Comparison of ENCODE assay signal across 8 mouse cellular contexts in genomic region chr9:106337620-106338019, GRCm38 (mm10). TPM values are rescaled to one million over a fixed set of nuclear protein-coding genes. Genes with fewer than 3 reads are reported as not detected.
A peak's percentile ranks its signal among the peaks of the same experiment; 100 is the strongest.
DNase-seq lines count a peak whose midpoint lies in the region; ATAC-seq and TF ChIP-seq lines count a peak whose summit lies in the region.

No protein-coding gene starts in this region.

- no peaks in the 10 kb centered on the region for H3K9me3 ChIP-seq in hindbrain, embryonic 10.5 days
- H3K9me3 ChIP-seq in hindbrain, embryonic 16.5 days (ENCODE audit: control insufficient read depth, low read length): no peaks in the 10 kb centered on the region
- H3K9me3 ChIP-seq in forebrain, embryonic 15.5 days: no peaks in the 10 kb centered on the region
- H3K9me3 ChIP-seq in limb, embryonic 14.5 days (ENCODE audit: control insufficient read depth, low read length): no peaks in the 10 kb centered on the region

- H3K27ac ChIP-seq in hindbrain, embryonic 10.5 days: peak overlapping the region; percentile 88
- H3K27ac ChIP-seq in hindbrain, embryonic 16.5 days (ENCODE audit: low read depth, low read length): no peak overlapping the region
- peak overlapping the region; percentile 81 for H3K27ac ChIP-seq in cortical plate, adult 2 months (ENCODE audit: insufficient read depth, low read length)
- peak overlapping the region; percentile 46; the same call in 1 of the 2 replicates for H3K27ac ChIP-seq in forebrain, embryonic 15.5 days (replicated peaks)
- H3K27ac ChIP-seq in limb, embryonic 14.5 days (replicated peaks; ENCODE audit: low read depth, low read length): peak overlapping the region; percentile 93

- no peak for TF ChIP-seq CTCF in cortical plate, adult 2 months (IDR thresholded peaks at IDR 0.05; ENCODE audit: extremely low read depth, insufficient read depth, low read length)

- no peaks in the 10 kb centered on the region for H3K27me3 ChIP-seq in hindbrain, embryonic 10.5 days (ENCODE audit: insufficient read depth, poor library complexity, severe bottlenecking)
- no peaks in the 10 kb centered on the region for H3K27me3 ChIP-seq in hindbrain, embryonic 16.5 days (replicated peaks; ENCODE audit: control insufficient read depth, insufficient read depth, low read length)
- no peaks in the 10 kb centered on the region for H3K27me3 ChIP-seq in forebrain, embryonic 15.5 days
- H3K27me3 ChIP-seq in limb, embryonic 14.5 days (ENCODE audit: control insufficient read depth, insufficient read depth, low read length): no peaks in the 10 kb centered on the region

- no peak overlapping the region for H3K4me3 ChIP-seq in hindbrain, embryonic 10.5 days
- H3K4me3 ChIP-seq in hindbrain, embryonic 16.5 days (ENCODE audit: low read length): no peak overlapping the region
- H3K4me3 ChIP-seq in cortical plate, adult 2 months (ENCODE audit: insufficient read depth, low read length): no peak overlapping the region
- no peak overlapping the region for H3K4me3 ChIP-seq in forebrain, embryonic 15.5 days
- H3K4me3 ChIP-seq in limb, embryonic 14.5 days (replicated peaks; ENCODE audit: low read length): no peak overlapping the region

- no peak overlapping the region for H3K4me2 ChIP-seq in hindbrain, embryonic 16.5 days (ENCODE audit: low read length)
- no peak overlapping the region for H3K4me2 ChIP-seq in forebrain, embryonic 15.5 days (replicated peaks)
- H3K4me2 ChIP-seq in limb, embryonic 14.5 days (replicated peaks; ENCODE audit: low read depth, low read length, severe bottlenecking): no peak overlapping the region

- WGBS in hindbrain, embryonic 10.5 days: 83% methylated on average over 9 of the region's 9 CpGs
- WGBS in hindbrain, embryonic 16.5 days: 88% methylated on average over 9 of the region's 9 CpGs
- WGBS in forebrain, embryonic 15.5 days: 81% methylated on average over 9 of the region's 9 CpGs
- 22% methylated on average over 9 of the region's 9 CpGs for WGBS in limb, embryonic 14.5 days

- peaks cover 70% of the 10 kb centered on the region for H3K4me1 ChIP-seq in hindbrain, embryonic 10.5 days (replicated peaks)
- H3K4me1 ChIP-seq in hindbrain, embryonic 16.5 days (ENCODE audit: control insufficient read depth, insufficient read depth, low read depth, low read length): peaks cover 11% of the 10 kb centered on the region
- peaks cover 12% of the 10 kb centered on the region for H3K4me1 ChIP-seq in cortical plate, adult 2 months (ENCODE audit: control insufficient read depth, insufficient read depth, low read length)
- H3K4me1 ChIP-seq in forebrain, embryonic 15.5 days: peaks cover 20% of the 10 kb centered on the region
- H3K4me1 ChIP-seq in limb, embryonic 14.5 days (ENCODE audit: control insufficient read depth, insufficient read depth, low read length): peaks cover 58% of the 10 kb centered on the region

- no peak for ATAC-seq in hindbrain, embryonic 16.5 days
- no peak for ATAC-seq in forebrain, embryonic 15.5 days (replicated peaks)
- peak; percentile 64 for ATAC-seq in limb, embryonic 14.5 days (ENCODE audit: low FRiP score, low read depth)

- DNase-seq in hindbrain, embryonic 10.5 days (ENCODE audit: low spot score): no peak
- DNase-seq in limb, embryonic 14.5 days (ENCODE audit: low spot score): peak; percentile 74
- no peak for DNase-seq in thymus, postnatal 25 days
- no peak for DNase-seq in adrenal gland, adult 18-20 months (ENCODE audit: low spot score in 2 of 2)
- no peak for DNase-seq in spleen, postnatal 4 days (ENCODE audit: low spot score in 2 of 2)

- 0 out of 2 replicates have a peak, but pooled peaks cover 6% of the 10 kb centered on the region for H3K36me3 ChIP-seq in hindbrain, embryonic 10.5 days
- no peaks in the 10 kb centered on the region for H3K36me3 ChIP-seq in hindbrain, embryonic 16.5 days (ENCODE audit: control insufficient read depth, insufficient read depth, low read length)
- H3K36me3 ChIP-seq in forebrain, embryonic 15.5 days: no peaks in the 10 kb centered on the region
- no peaks in the 10 kb centered on the region for H3K36me3 ChIP-seq in limb, embryonic 14.5 days (ENCODE audit: control insufficient read depth, insufficient read depth, low read length)

- 0 out of 2 replicates have a peak, but pooled peaks have one; percentile 20 for TF ChIP-seq POLR2A in cortical plate, adult 2 months (IDR thresholded peaks at IDR 0.05; ENCODE audit: extremely low read depth, insufficient read depth, low read length)
- no peak for TF ChIP-seq POLR2A in limb, embryonic 14.5 days (IDR thresholded peaks at IDR 0.05; ENCODE audit: borderline replicate concordance, extremely low read depth, insufficient read depth, insufficient read length)

- H3K9ac ChIP-seq in hindbrain, embryonic 16.5 days (ENCODE audit: low read depth, low read length): no peak overlapping the region
- no peak overlapping the region for H3K9ac ChIP-seq in forebrain, embryonic 15.5 days (replicated peaks)
- H3K9ac ChIP-seq in limb, embryonic 14.5 days (ENCODE audit: low read depth, low read length, severe bottlenecking): peak overlapping the region; percentile 34; the same call in 1 of the 2 replicates

RNA-seq across cellular contexts. Expression of gene Dusp7, which starts 30.8 kb away (rescaled TPM):
- polyA plus RNA-seq in hindbrain, embryonic 10.5 days (2016; fragmentation: Nextera tagmentation; extraction: Ambion mirVana): 16.1 and 16.6 TPM in 2 replicates
- 12.5 and 13.1 TPM in 2 replicates for polyA plus RNA-seq in hindbrain, embryonic 16.5 days (2015; fragmentation: Nextera tagmentation; extraction: Ambion mirVana)
- polyA plus RNA-seq in cortical plate, adult 2 months (2012; rRNA removed): 128 and 130 TPM in 2 replicates
- polyA plus RNA-seq in forebrain, embryonic 15.5 days (2015; fragmentation: Nextera tagmentation; extraction: Ambion mirVana): 9.2 and 10.4 TPM in 2 replicates
- 130 and 180 TPM in 2 replicates for polyA plus RNA-seq in limb, embryonic 14.5 days (2012; rRNA removed)
- 73.0 and 84.1 TPM in 2 replicates for polyA plus RNA-seq in limb, embryonic 14.5 days (2014; fragmentation: Nextera tagmentation; extraction: Ambion mirVana)
- total RNA-seq in adrenal gland, adult 18-20 months (2021): 10 to 100 TPM; 11.8 to 22.2 TPM

RNA-seq across cellular contexts. Expression of gene Poc1a, which starts 56.8 kb away (rescaled TPM):
- polyA plus RNA-seq in hindbrain, embryonic 10.5 days (2016; fragmentation: Nextera tagmentation; extraction: Ambion mirVana): 36.7 and 41.8 TPM in 2 replicates
- polyA plus RNA-seq in hindbrain, embryonic 16.5 days (2015; fragmentation: Nextera tagmentation; extraction: Ambion mirVana): 8.9 and 9.7 TPM in 2 replicates
- polyA plus RNA-seq in cortical plate, adult 2 months (2012; rRNA removed): 32.6 and 34.8 TPM in 2 replicates
- polyA plus RNA-seq in forebrain, embryonic 15.5 days (2015; fragmentation: Nextera tagmentation; extraction: Ambion mirVana): 13.1 and 13.4 TPM in 2 replicates
- 20.1 and 25.9 TPM in 2 replicates for polyA plus RNA-seq in limb, embryonic 14.5 days (2012; rRNA removed)
- 17.4 and 20.2 TPM in 2 replicates for polyA plus RNA-seq in limb, embryonic 14.5 days (2014; fragmentation: Nextera tagmentation; extraction: Ambion mirVana)
- 1 to 10 TPM; 3.2 to 4.3 TPM for total RNA-seq in adrenal gland, adult 18-20 months (2021)
